Mouse (Mus musculus): ENCODE results near the gene Large1. TPM values are rescaled to one million over a fixed set of nuclear protein-coding genes. Genes with fewer than 3 reads are reported as not detected.

The Large1 gene
- polyA plus RNA-seq, 1 experiment from 2014 or later: 0.67 TPM

GRCm38 (mm10) chr8:72766777-72767176 is 586.6 kb downstream of the Large1 start:
- 49% methylated on average over 7 of the region's 7 CpGs for WGBS (ENCODE audit: insufficient replicate concordance)
- DNase-seq (no peak), ATAC-seq (ENCODE audit: low read depth) (no peak)
- Histone ChIP-seq H3K4me1 (replicated peaks) (no peaks in the 10 kb centered on the region), H3K4me2 (no peak overlapping the region), H3K9ac (no peak overlapping the region), H3K27ac (no peak overlapping the region), H3K36me3 (no peaks in the 10 kb centered on the region), H3K27me3 (no peaks in the 10 kb centered on the region), H3K9me3 (replicated peaks) (no peaks in the 10 kb centered on the region), H3K4me3 (replicated peaks) (no peak overlapping the region)

GRCm38 (mm10) chr8:72765696-72766095 is 587.6 kb downstream of the Large1 start:
- 67% methylated on average over 4 of the region's 4 CpGs for WGBS (ENCODE audit: insufficient replicate concordance)
- H3K9ac ChIP-seq: no peak overlapping the region
- no peaks in the 10 kb centered on the region for H3K27me3 ChIP-seq
- peak; percentile 60; the same call in 1 of the 2 replicates for ATAC-seq (ENCODE audit: low read depth)
- H3K9me3 ChIP-seq (replicated peaks): no peaks in the 10 kb centered on the region
- DNase-seq: no peak
- no peaks in the 10 kb centered on the region for H3K4me1 ChIP-seq (replicated peaks)
- no peak overlapping the region for H3K27ac ChIP-seq
- H3K4me2 ChIP-seq: no peak overlapping the region
- no peak overlapping the region for H3K4me3 ChIP-seq (replicated peaks)
- H3K36me3 ChIP-seq: no peaks in the 10 kb centered on the region

Small RNAs within 50 kb of the gene (microRNA-seq; reads per million reads assigned to microRNA genes)
- gene Mir28b: not detected

Measured in liver, embryonic 13.5 days (tissue).